Mouse (Mus musculus): ENCODE results near the gene Acaca.
"Not testable (repeated sequence)": the region's sequence is repeated elsewhere in the genome, so short reads cannot be mapped to it uniquely, and the experiment has no call there.

Acaca gene

GRCm38 (mm10) chr11:84252425-84252824, 123.0 kb downstream of the Acaca start:
- DNase-seq = no peak

- no peak for DNase-seq
Measured at GRCm38 (mm10) chr11:84255879-84256278, 126.4 kb downstream of the Acaca start.

GRCm38 (mm10) chr11:84258053-84258710, 128.7 kb downstream of the Acaca start:
- no peak for DNase-seq

GRCm38 (mm10) chr11:84264490-84264889, 135.0 kb downstream of the Acaca start:
- DNase-seq = no peak

GRCm38 (mm10) chr11:84268068-84268467, 138.6 kb downstream of the Acaca start:
- DNase-seq = peak; percentile 27 to 30

GRCm38 (mm10) chr11:84270511-84270910, 141.0 kb downstream of the Acaca start:
- peak; percentile 34 to 44 for DNase-seq

GRCm38 (mm10) chr11:84271948-84272347, 142.5 kb downstream of the Acaca start:
- peak; percentile 27 to 53 for DNase-seq

GRCm38 (mm10) chr11:84272574-84272973, 143.1 kb downstream of the Acaca start:
- DNase-seq = peak; percentile 30 to 46

GRCm38 (mm10) chr11:84276979-84277378, 147.5 kb downstream of the Acaca start:
- DNase-seq = no peak

GRCm38 (mm10) chr11:84281280-84281679, 151.8 kb downstream of the Acaca start:
- DNase-seq = peak; percentile 31 to 49

GRCm38 (mm10) chr11:84282944-84283703, 153.7 kb downstream of the Acaca start:
- no peak for DNase-seq

- no peak for DNase-seq
Measured at GRCm38 (mm10) chr11:84290781-84291180, 161.3 kb downstream of the Acaca start.

GRCm38 (mm10) chr11:84292532-84292931, 163.1 kb downstream of the Acaca start:
- DNase-seq = no peak

- no peak for DNase-seq
Measured at GRCm38 (mm10) chr11:84293288-84293687, 163.8 kb downstream of the Acaca start.

- no peak for DNase-seq
Measured at GRCm38 (mm10) chr11:84296337-84296736, 166.9 kb downstream of the Acaca start.

GRCm38 (mm10) chr11:84305474-84305873, 176.0 kb downstream of the Acaca start:
- no peak for DNase-seq

GRCm38 (mm10) chr11:84306158-84306742, 176.8 kb downstream of the Acaca start:
- DNase-seq = peak in 1 of 2 experiments; percentile 10

- DNase-seq = no peak
Measured at GRCm38 (mm10) chr11:84324032-84324752, 194.7 kb downstream of the Acaca start.

GRCm38 (mm10) chr11:84327086-84327485, 197.6 kb downstream of the Acaca start:
- DNase-seq = no peak

GRCm38 (mm10) chr11:84332384-84332783, 202.9 kb downstream of the Acaca start:
- DNase-seq = no peak

- no peak for DNase-seq
Measured at GRCm38 (mm10) chr11:84332860-84333259, 203.4 kb downstream of the Acaca start.

GRCm38 (mm10) chr11:84338273-84338672, 208.8 kb downstream of the Acaca start:
- not testable (repeated sequence) for DNase-seq

GRCm38 (mm10) chr11:84340630-84341029, 211.2 kb downstream of the Acaca start:
- no peak for DNase-seq

Data from kidney, postnatal 4 days (tissue).